Mouse (Mus musculus): ENCODE measurements around the gene Fos.

DNA sequence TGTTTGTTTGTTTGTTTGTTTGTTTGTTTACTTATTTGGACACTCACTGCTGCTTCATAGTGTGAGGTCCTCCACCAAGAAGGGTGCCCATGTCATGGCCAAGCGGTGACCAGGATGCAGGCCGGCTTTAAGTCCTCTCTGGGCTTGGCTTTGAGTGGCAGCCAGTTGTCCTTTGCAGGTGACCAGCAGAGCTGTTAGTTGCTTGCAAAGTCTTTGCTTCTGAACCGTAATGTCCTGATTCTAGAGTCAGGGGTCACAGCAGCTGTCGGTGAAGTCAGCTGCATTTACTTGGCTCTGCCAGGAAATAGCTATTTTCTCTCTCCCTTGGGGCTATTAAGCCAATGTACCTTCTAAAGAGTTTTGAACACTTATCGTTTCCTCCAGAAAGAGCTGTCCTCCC, 41.3 kb downstream of the Fos start:
- TF ChIP-seq CTCF (conservative IDR thresholded peaks at IDR 0.05; ENCODE audit: low read length) (no peak), NANOG (IDR thresholded peaks at IDR 0.05; ENCODE audit: borderline replicate concordance, low read length) (no peak)
